Mouse (Mus musculus) urinary bladder, postnatal 36 days (tissue): Measurements from ENCODE around the gene Akt2.

ENCODE experiments used
- DNase-seq, 2 experiments: peaks; one replicate each; pipeline ENCODE4 v3.0.0; 2022; ENCODE audit warnings: low spot score in 2 of 2, mixed read lengths in 1 of 2

Akt2 gene

DNA sequence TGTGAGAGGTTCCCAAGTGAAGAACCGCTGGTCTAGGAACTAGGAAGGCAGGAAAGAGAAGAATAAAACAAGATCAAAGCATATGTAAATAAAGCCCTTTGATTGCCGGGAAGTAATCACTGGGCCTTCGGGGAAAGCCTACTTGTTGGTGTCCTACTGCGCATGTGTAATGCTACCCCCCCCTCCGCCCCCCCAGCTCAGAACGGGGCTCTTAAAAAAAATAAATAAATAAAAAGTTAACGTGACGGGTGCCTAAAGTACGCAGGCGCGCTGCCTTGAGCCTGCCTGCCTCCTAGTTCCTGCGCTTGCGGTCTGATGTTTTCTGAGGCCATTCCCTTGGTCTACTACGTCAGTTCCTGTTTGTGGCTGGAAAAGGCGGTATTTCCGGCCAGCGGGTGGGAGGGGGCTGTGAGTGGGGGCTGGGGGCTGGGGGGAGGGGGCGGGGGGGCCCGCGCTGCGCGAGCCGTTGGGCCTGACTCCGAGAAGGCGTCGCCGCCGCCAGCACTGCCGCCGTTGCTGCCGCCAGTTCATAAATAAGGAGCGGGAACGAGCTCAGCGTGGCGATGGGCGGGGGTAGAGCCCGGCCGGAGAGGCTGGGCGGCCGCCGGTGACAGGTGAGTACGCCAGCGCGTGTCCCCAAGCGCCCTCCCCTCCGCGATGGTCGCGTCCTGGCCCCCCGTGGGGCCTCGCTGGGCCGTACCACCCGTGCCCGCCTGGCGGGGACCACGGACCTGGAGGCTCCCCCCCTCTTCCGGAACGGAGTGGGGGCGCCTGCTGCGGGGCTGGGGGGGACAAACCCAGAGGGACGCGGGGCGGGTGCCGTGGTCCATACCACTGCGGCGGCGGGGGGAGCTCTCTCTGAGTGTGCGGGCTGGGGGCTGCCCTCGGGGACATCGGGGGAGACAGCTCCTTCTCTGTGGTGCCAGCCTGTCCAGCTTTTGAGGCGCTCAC lies at the start of gene Akt2:
TSS of gene Akt2 (plus strand) at position 287 of the 951 bp plus-strand sequence.
- peak; percentile 78 to 90 for DNase-seq

DNA sequence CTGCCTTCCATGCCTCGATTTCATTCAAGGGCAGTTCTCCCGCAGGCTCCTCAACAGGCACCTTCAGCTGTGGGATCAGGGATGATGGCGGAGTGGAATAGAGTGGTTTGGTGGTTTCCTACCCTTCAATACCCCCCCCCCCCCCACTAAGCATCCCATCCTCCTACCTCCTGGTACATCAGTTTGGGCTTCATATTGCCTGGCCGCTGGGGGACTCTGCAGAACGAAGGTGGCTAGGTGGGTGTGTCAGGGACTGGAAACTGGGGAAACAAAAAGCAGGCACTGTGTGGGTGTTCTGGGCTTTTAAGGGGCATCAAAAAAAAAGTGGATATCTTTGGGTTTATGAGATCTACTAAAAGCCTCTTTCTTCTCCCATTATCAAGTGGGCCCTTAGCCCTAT lies 49.4 kb upstream of the Akt2 start:
- DNase-seq = no peak

DNA sequence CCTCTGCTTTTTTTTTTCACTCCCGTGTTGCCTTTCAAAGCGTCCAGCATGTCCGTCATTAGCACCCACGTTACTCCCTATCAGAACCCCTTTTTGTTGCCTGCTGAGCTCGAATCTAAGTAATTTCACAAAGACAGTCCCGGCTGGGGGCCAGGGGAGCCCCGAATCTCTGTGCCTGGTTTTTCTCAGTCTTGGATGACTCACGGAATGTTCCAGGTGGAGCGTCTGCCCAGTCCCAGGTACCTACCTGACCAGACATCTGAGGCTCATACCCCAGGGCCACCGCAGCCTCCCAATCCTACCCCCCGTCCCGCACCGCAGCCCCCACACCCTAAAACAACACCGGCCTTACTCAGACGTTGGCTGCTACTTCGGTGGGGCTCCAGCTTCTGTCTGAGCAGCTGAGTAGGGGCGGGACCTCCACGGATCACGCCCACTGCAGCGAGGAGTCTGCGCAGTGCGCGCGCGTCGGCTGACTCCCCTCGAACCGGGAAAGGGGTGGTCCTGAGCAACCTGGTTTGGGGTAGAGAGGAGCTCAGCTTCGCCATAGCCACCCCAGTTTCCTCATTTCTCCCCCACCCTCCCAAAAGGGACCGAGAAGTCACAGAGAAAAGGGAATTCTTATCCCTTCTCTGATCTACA lies 48.8 kb upstream of the Akt2 start:
- DNase-seq = peak; percentile 69 to 78

DNA sequence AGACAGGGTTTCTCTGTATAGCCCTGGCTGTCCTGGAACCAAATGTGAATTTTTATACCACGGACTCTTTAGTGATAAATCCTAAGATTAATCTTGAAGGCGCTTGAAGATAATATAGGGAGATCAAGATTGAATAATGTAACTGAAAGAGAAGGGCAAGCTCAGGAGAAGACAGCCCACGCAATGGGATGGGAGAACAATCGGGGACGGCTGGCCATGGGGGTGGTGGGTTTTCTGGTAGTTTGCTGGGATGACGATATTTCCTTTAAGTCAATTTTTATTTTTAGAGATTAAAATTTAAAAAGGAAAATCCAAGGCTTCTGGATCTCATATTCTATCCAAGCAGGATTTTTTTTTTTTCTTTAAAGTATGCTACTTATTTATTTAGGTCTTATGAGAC lies 48.3 kb upstream of the Akt2 start:
- no peak for DNase-seq

DNA sequence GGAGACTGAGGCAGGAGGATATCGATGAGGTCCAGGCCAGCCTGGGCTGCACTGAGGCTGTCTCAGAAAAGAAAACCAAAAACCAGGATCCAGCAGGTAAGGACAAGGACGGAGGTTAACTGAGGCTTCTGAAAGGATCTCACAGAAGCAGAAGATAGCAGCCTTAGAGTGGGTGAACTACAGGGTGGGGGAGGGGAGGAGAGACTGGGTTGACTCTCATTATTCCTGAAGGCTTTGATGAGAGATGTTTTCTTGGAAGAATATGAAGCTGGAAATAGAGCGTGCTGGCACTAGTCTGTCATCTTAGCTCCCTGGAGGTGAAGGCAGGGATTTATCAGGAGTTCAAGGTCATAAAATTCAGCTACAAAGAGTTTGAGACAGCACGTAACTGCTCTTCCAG lies 47.5 kb upstream of the Akt2 start:
- DNase-seq = no peak

DNA sequence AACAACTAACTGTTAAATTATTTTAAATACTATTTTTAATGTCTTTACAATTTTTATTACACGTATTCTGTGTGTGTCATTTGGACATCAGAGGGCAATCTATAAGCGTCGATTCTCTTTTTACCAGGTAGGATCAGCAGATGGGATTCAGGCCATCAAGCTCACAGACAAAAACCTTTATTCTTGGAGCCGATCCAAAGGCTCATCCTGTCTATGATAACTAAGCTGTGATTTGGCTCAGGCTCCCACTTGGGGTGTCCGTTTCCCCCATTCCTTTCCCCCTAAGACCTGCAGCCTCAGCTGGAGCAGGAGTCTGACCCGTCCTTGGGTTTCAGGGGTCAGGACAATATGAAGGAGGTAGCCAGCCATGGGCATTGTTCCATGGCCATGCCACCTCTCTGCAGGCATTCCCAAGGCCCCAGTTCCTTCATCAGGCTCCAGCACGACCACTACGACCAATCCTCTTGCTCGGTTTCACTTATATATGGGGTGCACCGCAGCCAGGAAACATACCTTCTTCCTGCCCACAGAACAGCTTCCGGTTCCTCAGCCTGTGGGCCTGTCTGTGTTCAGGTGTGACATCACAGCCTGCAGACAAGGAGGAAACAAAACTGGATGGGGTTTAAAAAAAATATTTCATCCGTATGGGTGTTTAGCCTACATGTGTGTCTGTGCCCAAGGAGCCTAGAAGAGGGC lies 46.5 kb upstream of the Akt2 start:
- DNase-seq = no peak

DNA sequence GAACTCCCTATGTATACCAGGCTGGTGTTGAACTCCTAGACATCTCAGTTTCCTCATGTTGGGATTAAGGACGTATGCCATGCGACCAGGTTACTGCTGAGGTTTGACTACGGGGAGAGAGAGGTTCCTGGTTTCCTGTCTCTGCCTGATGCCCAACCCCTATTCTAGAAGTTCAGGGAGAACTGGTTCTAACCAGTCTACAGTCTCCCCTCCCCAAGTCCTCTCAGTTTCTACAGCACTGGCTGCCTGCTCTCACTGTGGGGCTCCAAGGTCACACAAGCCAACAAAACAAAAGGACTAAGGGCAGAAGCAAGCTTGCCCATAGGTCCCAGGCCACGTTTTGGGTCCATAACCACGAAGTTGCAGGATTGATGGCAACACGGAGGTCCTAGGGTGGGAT lies 41.8 kb upstream of the Akt2 start:
- DNase-seq = no peak

DNA sequence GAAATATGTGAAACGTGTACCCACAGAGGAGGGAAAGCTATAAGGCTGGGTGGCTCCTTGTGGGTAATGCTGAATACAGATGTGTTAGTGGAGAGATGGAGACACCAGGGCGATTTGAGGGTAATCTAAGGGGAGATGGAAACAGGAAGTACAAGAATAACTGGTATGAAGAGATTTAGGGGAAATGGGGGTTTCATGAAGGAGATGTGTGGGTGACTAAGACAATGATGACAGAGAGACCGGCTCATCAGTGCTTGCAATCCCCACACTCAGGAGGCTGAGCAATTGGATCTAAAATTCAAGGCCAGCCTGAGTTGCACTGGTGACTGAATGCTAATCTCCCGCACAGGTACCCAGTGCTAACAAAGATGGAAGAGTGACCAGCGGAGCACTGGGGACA lies 39.3 kb upstream of the Akt2 start:
- DNase-seq = no peak

DNA sequence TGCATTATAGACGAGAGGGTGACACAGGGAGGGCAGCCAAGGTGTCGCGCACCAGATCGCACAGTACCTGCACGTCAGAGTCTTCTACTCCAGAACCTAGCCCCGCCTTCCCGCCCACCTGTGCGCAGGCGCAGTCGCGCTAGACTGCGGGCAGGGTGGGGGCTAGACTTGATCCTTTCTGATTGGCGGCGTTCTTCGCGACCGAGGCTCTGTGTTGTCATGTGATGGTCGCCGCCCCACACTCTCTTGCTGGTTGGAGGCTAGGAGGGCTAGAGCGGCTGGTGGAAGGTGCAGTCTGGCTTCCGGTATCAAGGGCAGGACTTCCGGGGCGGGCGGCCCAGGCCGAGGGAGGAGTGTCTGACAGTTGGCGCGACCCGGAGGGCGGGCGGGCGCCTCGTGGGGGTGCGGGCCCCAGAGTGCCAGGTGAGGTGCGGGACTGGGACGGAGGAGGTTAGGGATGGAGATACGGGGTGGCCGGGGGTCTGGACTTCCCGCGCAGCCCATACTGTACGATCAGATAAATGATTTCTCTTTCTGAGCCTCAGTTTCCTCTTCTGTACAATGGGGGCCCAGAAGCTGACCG lies 38.3 kb upstream of the Akt2 start, which contains the start of the genes Pld3 and 2310022A10Rik:
TSS of gene Pld3 (minus strand) at position 288 of the 583 bp plus-strand sequence.
TSS of gene 2310022A10Rik (plus strand) at position 303 of the 583 bp plus-strand sequence.
- DNase-seq = peak; percentile 91 to 96

DNA sequence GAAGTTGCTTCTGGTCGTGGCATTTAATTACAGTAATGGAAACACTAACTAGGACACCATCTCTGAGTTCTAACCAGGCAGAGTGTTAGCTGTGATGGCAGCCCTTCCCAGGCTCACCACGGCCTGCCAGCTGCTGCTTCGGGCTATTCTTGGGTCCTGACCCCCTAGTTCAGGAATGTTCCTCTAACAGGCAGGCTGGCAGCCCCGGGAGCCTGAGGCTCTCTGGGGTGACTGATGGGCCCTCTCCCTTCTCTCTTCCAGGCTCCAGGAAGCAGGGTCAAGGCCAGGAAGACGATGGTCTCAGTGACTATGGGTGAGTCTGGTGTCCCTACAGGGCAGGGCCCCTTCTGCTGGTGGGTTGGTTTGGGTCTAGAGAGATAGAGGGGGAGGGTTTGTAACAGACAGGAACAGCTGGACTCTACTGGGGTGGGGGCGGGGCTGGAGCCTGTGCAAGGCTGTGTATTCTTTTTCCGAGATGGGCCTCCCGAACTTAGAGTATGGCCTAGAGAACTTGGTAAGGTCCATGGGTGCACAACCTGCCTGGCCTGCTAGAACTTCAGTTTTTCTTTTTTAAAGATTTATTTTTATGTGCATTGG lies 31.0 kb upstream of the Akt2 start:
- DNase-seq = no peak

DNA sequence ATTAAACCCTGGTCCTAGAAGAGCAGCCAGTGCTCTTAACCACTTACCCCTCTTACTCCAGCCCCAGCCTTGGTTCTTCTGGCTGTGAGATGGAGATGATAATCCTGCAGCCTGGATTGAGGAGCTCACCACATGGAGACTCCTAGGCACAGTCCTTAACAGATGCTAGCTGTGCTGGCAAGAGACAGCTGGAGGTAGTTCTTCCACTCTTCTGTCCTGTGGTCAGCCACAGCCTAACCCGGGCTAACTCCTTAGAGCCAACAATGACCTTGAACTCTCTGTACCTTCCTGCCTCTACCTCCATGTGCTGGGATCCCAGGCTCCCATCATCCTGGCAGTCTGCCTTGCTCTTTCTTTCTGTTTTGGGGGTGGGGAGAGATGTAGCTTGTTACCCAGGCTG lies 30.4 kb upstream of the Akt2 start:
- DNase-seq = no peak

DNA sequence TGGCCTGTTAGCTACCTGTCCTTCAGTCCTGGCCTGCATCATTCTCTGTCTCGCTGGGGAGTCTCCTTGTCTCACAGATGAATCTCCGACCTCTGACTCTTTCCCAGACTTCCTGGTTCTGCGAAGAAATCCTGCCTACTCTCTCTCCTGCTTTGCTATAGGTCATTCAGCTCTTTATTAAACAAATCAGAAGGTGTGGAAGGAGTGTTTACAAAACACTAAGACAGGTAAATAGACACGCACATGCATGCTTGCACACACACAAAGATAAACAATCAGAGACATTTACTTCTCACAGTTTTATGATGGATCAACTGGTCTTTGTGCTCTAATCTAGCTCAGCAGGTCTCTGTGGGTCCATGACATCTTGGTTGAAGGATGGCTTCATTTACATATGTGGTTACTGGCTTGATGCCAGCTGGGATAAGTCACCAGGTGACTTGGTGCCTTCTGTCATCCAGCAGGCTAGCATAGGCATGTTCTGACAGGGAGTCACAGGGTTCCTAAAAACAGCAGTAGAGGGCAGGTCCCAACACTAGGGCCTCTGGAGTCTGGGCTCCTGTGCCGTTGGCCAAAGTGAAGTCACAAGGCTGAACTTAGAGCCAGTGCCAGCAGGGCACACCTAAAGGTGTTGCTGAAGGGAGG lies 21.6 kb upstream of the Akt2 start:
- peak; percentile 52 to 67 for DNase-seq

DNA sequence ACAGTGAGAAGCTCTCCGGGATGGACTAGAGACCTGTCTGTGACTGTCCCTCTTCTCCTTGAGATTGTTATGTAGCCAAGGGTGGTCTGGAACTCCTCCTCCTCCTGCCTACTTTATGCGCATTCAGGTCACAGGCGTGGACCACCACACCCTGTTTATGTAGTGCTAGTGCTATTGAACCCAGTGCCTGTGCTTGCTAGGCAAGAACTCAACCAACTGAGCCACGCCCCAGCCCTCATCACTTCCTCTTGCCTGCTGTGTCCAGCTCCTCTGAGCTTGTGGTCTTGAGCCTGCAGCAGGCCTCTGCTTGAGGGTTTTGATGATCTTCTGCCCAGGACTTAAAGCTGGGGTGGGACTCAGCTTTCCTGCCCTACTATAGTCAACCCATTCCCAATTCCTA lies 19.2 kb upstream of the Akt2 start:
- no peak for DNase-seq

DNA sequence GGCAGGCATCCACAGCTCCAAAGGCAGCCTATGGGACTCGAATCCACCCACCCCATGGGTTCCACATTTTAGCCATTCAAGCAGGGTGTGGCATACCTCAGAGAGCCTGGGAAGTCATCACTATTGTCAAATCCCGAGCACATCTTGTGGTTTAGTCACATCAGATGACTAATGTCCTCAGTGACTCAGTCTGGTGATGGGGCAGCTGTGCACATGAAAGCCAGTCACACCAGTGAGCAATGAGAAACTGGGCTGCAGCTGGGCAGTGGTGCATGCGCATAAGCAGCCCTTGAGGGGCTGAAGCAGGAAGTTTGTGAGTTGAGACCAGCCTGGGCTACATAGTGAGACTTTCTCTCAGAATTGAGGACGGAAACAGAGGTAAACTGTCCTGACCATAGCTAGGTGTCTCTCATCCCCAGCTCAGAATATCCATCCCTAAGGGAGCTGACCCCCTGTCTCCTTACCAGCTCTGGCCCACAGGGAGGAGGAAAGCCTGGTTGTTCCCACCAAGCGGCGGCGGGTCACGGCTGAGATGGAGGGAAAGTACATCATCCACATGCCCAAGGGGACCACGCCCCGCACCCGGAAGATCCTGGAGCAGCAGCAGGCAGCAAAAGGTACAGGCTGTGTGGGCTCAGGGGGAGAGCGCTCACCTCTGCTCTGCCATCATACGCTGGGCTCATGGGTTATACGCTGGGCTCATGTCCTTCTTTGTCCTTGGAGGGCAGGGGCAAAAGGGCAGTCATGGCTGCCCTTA lies 17.1 kb upstream of the Akt2 start:
- no peak for DNase-seq

DNA sequence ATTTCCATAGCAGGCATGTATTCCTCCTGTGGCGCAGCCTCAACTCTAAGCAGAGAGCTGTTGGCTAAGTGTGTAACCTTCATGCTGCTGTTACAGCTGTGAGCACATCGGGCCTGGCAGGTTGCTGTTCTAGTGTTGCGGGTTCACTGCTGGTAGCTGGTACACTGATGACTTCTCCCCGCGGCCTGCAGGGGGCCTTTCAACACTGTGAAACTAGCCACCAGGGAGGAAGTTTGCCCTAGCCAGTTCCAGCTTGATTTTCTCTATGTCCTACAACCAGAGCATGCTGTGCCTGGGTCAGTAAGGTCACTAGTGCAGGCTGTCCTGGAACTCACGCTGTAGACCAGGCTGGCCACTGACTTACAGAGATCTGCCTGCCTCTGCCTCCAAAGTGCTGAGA lies 14.4 kb upstream of the Akt2 start:
- peak in 1 of 2 experiments; percentile 63 for DNase-seq

DNA sequence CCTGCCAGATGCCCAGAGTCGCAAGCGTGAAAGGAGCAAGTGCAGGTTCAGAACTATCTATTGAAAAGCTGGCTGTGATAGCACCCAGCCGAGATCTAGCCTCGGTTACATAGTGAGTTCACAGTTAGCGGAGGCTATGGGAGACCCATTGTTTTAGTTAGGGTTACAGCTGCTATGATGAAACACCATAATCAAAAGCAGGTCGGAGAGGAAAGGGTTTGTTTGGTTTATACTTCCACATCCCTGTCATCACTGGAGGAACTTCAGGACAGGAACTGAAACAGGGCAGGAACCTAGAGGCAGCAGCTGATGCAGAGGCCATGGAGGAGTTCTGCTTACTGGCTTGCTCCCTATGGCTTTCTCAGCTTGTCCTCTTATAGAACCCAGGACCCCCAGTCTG lies 13.8 kb upstream of the Akt2 start:
- no peak for DNase-seq

DNA sequence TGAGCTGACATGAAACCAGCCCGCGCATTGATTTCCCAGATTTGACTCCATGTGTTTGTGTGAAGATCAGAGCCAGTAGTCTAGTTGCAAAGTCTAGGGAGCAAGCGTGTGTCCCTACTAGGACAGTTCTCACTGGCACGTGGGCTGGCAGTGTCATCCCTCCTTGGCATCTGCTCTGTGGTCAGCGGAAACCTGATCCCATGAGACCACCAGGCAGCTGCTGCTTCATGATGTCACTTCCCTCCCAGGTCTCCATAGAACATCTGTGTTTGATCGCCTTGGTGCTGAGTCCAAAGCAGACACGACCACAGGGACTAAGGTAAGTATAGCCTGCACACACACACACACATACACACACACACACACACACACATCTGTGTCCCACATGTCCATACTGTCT lies 12.9 kb upstream of the Akt2 start:
- DNase-seq = no peak

DNA sequence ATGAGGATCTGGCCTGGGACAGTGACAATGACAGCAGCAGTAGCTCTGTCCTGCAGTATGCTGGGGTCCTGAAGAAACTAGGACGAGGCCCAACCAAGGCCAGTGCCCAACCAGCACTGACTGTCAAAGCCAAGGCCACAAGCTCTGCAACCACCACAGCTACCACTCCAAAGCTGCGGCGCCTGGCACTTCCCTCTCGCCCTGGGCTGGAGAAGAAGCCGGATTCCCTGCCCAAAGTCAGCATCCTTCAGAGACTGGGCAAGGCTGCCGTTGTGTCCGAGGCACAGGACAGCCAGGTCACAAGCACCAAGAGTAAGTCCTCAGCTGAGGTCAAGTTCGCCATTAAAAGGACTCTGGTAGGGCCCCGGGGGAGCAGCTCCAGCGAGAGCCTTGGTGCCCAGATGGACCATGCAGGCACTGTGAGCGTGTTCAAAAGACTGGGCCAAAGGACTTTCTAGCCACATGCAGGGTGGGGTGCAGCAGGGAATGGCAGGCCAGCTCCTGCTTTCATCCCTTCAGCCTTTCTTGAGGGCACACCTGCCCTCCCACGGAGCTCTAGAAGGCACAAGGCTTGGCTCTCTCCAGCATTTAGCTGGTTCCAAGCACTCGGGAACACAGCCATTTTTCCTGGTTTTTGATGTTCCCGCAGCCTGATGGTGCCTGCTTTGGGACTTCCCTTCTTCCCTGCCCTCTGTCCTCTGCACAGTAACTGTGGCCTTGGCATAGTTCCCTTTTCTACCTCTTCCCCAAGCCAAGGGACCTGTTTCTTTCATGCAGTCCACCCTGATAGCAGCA lies 10.8 kb upstream of the Akt2 start:
- no peak for DNase-seq

DNA sequence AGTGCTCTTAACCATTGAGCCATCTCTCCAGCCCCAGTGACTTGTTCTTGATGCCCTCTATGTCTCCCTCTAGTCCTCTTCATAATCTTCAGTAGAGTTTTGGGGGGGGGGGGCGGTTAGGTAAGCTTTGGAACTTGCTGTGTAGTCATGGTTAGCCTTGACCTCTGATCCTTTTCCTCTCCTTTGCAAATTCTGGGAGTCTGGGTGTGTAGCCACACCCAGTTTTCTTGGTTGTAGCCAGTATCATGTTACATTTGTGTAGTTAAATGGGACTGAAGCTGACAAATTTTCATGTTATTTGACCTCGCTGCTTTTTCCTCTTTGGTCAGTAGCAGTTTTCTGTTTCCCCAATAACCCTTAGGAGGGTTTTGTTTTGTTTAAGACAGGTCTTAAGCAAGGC lies 4.5 kb upstream of the Akt2 start:
- no peak for DNase-seq

DNA sequence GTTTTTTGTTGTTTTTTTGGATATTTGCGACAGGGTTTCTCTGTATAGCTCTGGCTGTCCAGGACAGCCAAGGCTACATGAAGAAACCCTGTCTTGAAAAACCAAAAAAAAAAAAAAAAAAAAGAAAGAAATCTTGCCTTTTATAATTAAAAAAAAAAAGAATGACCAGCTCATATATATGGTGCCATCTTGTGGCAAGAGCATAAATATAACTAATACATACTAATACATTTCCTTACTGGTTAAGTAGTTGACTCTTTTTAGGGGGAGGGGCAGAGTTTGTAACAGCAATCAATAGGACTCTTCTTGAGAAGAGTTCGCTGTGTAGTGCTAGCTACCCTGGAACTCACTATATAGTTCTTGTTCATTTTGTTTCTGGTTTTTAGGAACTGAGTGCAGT lies 3.6 kb upstream of the Akt2 start:
- DNase-seq = no peak
